Mouse (Mus musculus) neural tube, embryonic 14.5 days (tissue): ENCODE data around the gene Capn2. TPM values are rescaled to one million over a fixed set of nuclear protein-coding genes. Genes with fewer than 3 reads are reported as not detected.

Experiments used
- ATAC-seq: fragments of 200-750 bp; cut with Nextera tagmentation; 2 replicates; pipeline ENCODE4 v1.8.0; 2017; ENCODE audit warnings: low read depth, mild to moderate bottlenecking, moderate TSS enrichment, moderate library complexity
- H3K27ac ChIP-seq: fragments of 300-500 bp; sonication (generic); 2 replicates; pipeline ENCODE4 v1.5.1; 2014; ENCODE audit warnings: low read depth, mild to moderate bottlenecking, control low read depth, low read length, moderate library complexity, mixed read lengths
- H3K27me3 ChIP-seq: fragments of 300-500 bp; sonication (generic); 2 replicates; pipeline ENCODE4 v1.6.1; 2014; ENCODE audit warnings: low read length; ENCODE audit not compliant: control insufficient read depth, insufficient read depth
- H3K36me3 ChIP-seq: fragments of 300-500 bp; sonication (generic); 2 replicates; pipeline ENCODE4 v1.6.1; 2014; ENCODE audit warnings: low read length, mixed read lengths; ENCODE audit not compliant: control insufficient read depth, insufficient read depth
- H3K4me1 ChIP-seq: fragments of 300-500 bp; sonication (generic); 2 replicates; pipeline ENCODE4 v1.6.1; 2014; ENCODE audit warnings: low read length; ENCODE audit not compliant: control insufficient read depth, insufficient read depth
- H3K4me2 ChIP-seq: fragments of 300-500 bp; sonication (generic); 2 replicates; pipeline ENCODE4 v1.6.1; 2014; ENCODE audit warnings: mild to moderate bottlenecking, low read depth, low read length, control low read depth
- H3K4me3 ChIP-seq: fragments of 300-500 bp; sonication (generic); 2 replicates; pipeline ENCODE4 v1.5.1; 2014; ENCODE audit warnings: low read depth, low read length, control low read depth, mixed read lengths
- H3K9ac ChIP-seq: fragments of 300-500 bp; sonication (generic); replicated peaks from 2 replicates; pipeline ENCODE4 v1.6.1; 2014; ENCODE audit warnings: low read depth, mild to moderate bottlenecking, control low read depth, low read length, mixed read lengths
- H3K9me3 ChIP-seq: fragments of 300-500 bp; sonication (generic); 2 replicates; pipeline ENCODE4 v1.6.1; 2016; ENCODE audit warnings: low read length; ENCODE audit not compliant: control insufficient read depth
- WGBS: fragments of 180-500 bp; shearing (Covaris S2); extraction: QIAGEN DNeasy Blood & Tissue Kit; methylation state at CpG from one replicate; pipeline ENCODE4 v1.1.7; 2014; 5-methylcytosine and 5-hydroxymethylcytosine counted together
- polyA plus RNA-seq: library from polyadenylated mRNA; unstranded; fragments of >200 nt; fragmentation: Nextera tagmentation; extraction: Ambion mirVana; gene quantifications from 2 replicates; pipeline ENCODE4 v1.2.1, GENCODE M21; 2014

Gene Capn2
- polyA plus RNA-seq, 1 experiment from 2014 or later, result 64.8 TPM

- no peaks in the 10 kb centered on the region for H3K36me3 ChIP-seq
- no peaks in the 10 kb centered on the region for H3K9me3 ChIP-seq
- 80% methylated on average over 2 of the region's 2 CpGs for WGBS
- ATAC-seq, result no peak
- H3K9ac ChIP-seq, result no peak overlapping the region
- H3K4me3 ChIP-seq, result no peak overlapping the region
- no peak overlapping the region for H3K27ac ChIP-seq
- H3K4me2 ChIP-seq, result no peak overlapping the region
- 0 out of 2 replicates have a peak, but pooled peaks cover 6% of the 10 kb centered on the region for H3K4me1 ChIP-seq
- H3K27me3 ChIP-seq, result no peaks in the 10 kb centered on the region
These were observed 93.1 kb downstream of the Capn2 start for GRCm38 (mm10) chr1:182424274-182424673.

GRCm38 (mm10) chr1:182419481-182419880 is 97.9 kb downstream of the Capn2 start:
- no peaks in the 10 kb centered on the region for H3K4me1 ChIP-seq
- no peak overlapping the region for H3K9ac ChIP-seq
- H3K4me3 ChIP-seq, result no peak overlapping the region
- H3K36me3 ChIP-seq, result no peaks in the 10 kb centered on the region
- no peaks in the 10 kb centered on the region for H3K27me3 ChIP-seq
- no peak for ATAC-seq
- WGBS, result 71% methylated on average over 3 of the region's 3 CpGs
- no peak overlapping the region for H3K27ac ChIP-seq
- no peak overlapping the region for H3K4me2 ChIP-seq
- H3K9me3 ChIP-seq, result no peaks in the 10 kb centered on the region

Other genes starting within 250 kb of the Capn2 start
- 96.7 and 101 TPM in 2 replicates for gene Degs1, start 234.8 kb downstream of the Capn2 start, polyA plus RNA-seq
- 40.4 and 42.3 TPM in 2 replicates for gene Fbxo28, start 176.0 kb downstream of the Capn2 start, polyA plus RNA-seq
- 16.9 and 23.8 TPM in 2 replicates for gene Trp53bp2, start 108.4 kb downstream of the Capn2 start, polyA plus RNA-seq
- 0.14 TPM in 1 of 2 replicates, not detected in the other for gene Capn8, start 47.4 kb upstream of the Capn2 start, polyA plus RNA-seq
- gene Ccdc185, start 231.6 kb upstream of the Capn2 start, polyA plus RNA-seq, result not detected in 2 replicates
- 88.5 and 98.3 TPM in 2 replicates for gene Susd4, start 246.3 kb upstream of the Capn2 start, polyA plus RNA-seq